Mouse (Mus musculus): ENCODE results near the gene Tarsl2. TPM values are rescaled to one million over a fixed set of nuclear protein-coding genes. Genes with fewer than 3 reads are reported as not detected.

Tarsl2 gene
- total RNA-seq (2022): 10 to 100 TPM; 31.4 to 34.5 (median 32.2) TPM

- DNase-seq (ENCODE audit: low spot score): peak; percentile 89
Observed at GRCm38 (mm10) chr7:65644643-65645351, at the start of gene Tarsl2. TSS of gene Tarsl2 (plus strand) at chr7:65644898.

- DNase-seq (ENCODE audit: low spot score): no peak
Observed at GRCm38 (mm10) chr7:65606124-65606523, 38.6 kb upstream of the Tarsl2 start.

GRCm38 (mm10) chr7:65607003-65607402, 37.7 kb upstream of the Tarsl2 start:
- no peak for DNase-seq (ENCODE audit: low spot score)

GRCm38 (mm10) chr7:65610171-65610570, 34.5 kb upstream of the Tarsl2 start:
- DNase-seq (ENCODE audit: low spot score): no peak

GRCm38 (mm10) chr7:65610673-65611072, 34.0 kb upstream of the Tarsl2 start:
- no peak for DNase-seq (ENCODE audit: low spot score)

- DNase-seq (ENCODE audit: low spot score): no peak
Observed at GRCm38 (mm10) chr7:65611298-65611697, 33.4 kb upstream of the Tarsl2 start.

- DNase-seq (ENCODE audit: low spot score): no peak
Observed at GRCm38 (mm10) chr7:65613723-65614122, 31.0 kb upstream of the Tarsl2 start.

- DNase-seq (ENCODE audit: low spot score): no peak
Observed at GRCm38 (mm10) chr7:65618751-65619150, 25.9 kb upstream of the Tarsl2 start.

GRCm38 (mm10) chr7:65620746-65621145, 24.0 kb upstream of the Tarsl2 start:
- DNase-seq (ENCODE audit: low spot score): no peak

GRCm38 (mm10) chr7:65623330-65623729, 21.4 kb upstream of the Tarsl2 start:
- DNase-seq (ENCODE audit: low spot score): no peak

- no peak for DNase-seq (ENCODE audit: low spot score)
Observed at GRCm38 (mm10) chr7:65625528-65625927, 19.2 kb upstream of the Tarsl2 start.

GRCm38 (mm10) chr7:65629846-65630245, 14.9 kb upstream of the Tarsl2 start:
- no peak for DNase-seq (ENCODE audit: low spot score)

GRCm38 (mm10) chr7:65630661-65631060, 14.0 kb upstream of the Tarsl2 start:
- DNase-seq (ENCODE audit: low spot score): no peak

- DNase-seq (ENCODE audit: low spot score): no peak
Observed at GRCm38 (mm10) chr7:65635831-65636230, 8.9 kb upstream of the Tarsl2 start.

GRCm38 (mm10) chr7:65636356-65636880, 8.3 kb upstream of the Tarsl2 start:
- DNase-seq (ENCODE audit: low spot score): no peak

GRCm38 (mm10) chr7:65638170-65638770, 6.4 kb upstream of the Tarsl2 start:
- DNase-seq (ENCODE audit: low spot score): no peak

GRCm38 (mm10) chr7:65639821-65640382, 4.8 kb upstream of the Tarsl2 start:
- DNase-seq (ENCODE audit: low spot score): no peak

GRCm38 (mm10) chr7:65640672-65641071, 4.0 kb upstream of the Tarsl2 start:
- DNase-seq (ENCODE audit: low spot score): no peak

GRCm38 (mm10) chr7:65642371-65643304, 2.1 kb upstream of the Tarsl2 start:
- DNase-seq (ENCODE audit: low spot score): no peak

GRCm38 (mm10) chr7:65643861-65644421, 757 bp upstream of the Tarsl2 start:
- DNase-seq (ENCODE audit: low spot score): peak; percentile 7

- no peak for DNase-seq (ENCODE audit: low spot score)
Observed at GRCm38 (mm10) chr7:65645996-65646395, 1.3 kb downstream of the Tarsl2 start.

Data from heart, adult 8-10 months (tissue).